Mouse (Mus musculus) ovary, postnatal 14 days (tissue): ENCODE results near the gene Sar1b.

ENCODE experiments used
- DNase-seq: peaks from one replicate; pipeline ENCODE4 v3.0.0; 2022; ENCODE audit warnings: low spot score

The Sar1b gene

GRCm38 (mm10) chr11:51831962-51832909, 68.7 kb downstream of the Sar1b start:
- no peak for DNase-seq

GRCm38 (mm10) chr11:51832992-51833391, 69.5 kb downstream of the Sar1b start:
- DNase-seq, result no peak

- DNase-seq, result no peak
These were observed 70.0 kb downstream of the Sar1b start for GRCm38 (mm10) chr11:51833393-51834066.

GRCm38 (mm10) chr11:51834067-51834411, 70.6 kb downstream of the Sar1b start:
- DNase-seq, result no peak

DNA sequence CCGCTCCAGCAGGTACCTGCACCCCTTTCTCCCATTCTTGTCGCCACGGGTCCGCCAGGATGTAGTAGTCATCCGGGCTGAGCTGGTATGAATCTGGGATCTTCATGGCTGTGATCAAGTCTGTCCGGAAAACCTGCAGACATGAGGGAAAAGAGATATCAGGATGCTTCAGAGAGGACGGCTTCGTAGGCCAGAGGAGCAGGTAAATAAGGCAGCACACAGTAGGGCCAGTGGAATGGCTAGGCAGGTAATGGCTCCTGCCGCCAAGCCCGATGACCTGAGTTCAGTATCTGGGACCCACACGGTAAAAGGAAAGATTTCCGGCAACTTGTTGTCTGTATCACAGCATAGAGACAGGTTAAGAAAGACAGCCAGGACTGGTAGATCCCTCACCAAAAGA, 72.1 kb downstream of the Sar1b start:
- DNase-seq, result no peak

- DNase-seq, result no peak
These were observed 73.0 kb downstream of the Sar1b start for GRCm38 (mm10) chr11:51836506-51836905.

GRCm38 (mm10) chr11:51837164-51838153, 74.0 kb downstream of the Sar1b start:
- DNase-seq, result no peak

- no peak for DNase-seq
These were observed 75.6 kb downstream of the Sar1b start for GRCm38 (mm10) chr11:51839106-51839505.

- no peak for DNase-seq
These were observed 76.5 kb downstream of the Sar1b start for GRCm38 (mm10) chr11:51839973-51840372.

- DNase-seq, result no peak
These were observed 77.2 kb downstream of the Sar1b start for GRCm38 (mm10) chr11:51840657-51841056.

DNA sequence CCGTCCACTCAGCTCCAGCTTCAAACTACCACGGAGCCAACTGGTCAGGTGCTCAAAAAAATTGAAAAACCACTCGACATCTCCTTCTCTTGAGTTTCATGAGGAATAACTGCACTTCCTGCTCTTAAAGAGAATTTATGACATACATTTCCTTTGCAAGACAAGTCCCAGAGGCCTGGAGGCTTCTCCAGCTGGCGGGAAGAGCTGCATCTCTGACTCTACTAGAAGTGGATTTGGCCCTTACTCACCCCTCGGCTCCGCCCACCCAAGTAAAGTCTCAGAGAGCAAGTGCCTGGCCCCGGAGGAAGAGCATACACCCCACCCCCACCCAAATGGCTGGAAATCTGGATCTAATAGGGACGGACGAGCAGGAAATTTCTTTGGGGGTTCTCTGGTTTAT, 77.7 kb downstream of the Sar1b start:
- DNase-seq, result no peak
